Mouse (Mus musculus): ENCODE data around the gene Nsfl1c.

DNA sequence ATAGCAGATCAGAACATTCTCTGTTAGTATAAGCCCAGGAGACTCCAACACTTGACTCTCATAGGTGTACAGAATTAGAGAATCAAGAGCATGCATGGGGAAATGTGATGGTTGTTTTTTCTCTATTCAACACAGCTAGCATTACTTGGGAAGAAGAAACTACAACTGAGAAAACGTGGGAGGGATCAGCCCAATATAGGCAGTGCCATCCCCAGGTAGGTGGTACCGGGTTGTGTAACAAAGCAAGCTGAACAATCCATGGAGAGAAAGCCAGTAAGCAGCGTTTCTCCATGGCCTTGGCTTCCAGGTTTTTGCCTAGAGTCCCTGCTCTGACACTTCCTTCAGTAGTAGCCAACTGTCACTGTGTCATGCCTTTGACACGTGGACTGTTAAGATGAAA is 44.7 kb downstream of the Nsfl1c start:
- TF ChIP-seq CTCF (IDR thresholded peaks at IDR 0.05; ENCODE audit: low read depth, low read length) (no peak), TAL1 (conservative IDR thresholded peaks at IDR 0.05; ENCODE audit: low read depth, low read length) (no peak), GATA1 (IDR thresholded peaks at IDR 0.05; ENCODE audit: borderline replicate concordance, low read length) (no peak), POLR2AphosphoS5 (IDR thresholded peaks at IDR 0.05; ENCODE audit: insufficient replicate concordance, low read depth, low read length) (no peak), GATA2 (IDR thresholded peaks at IDR 0.05; ENCODE audit: borderline replicate concordance, low read depth, low read length) (no peak)
